Mouse (Mus musculus) stomach, embryonic 15.5 days (tissue): ENCODE data around the gene Lrrc7. TPM values are rescaled to one million over a fixed set of nuclear protein-coding genes. Genes with fewer than 3 reads are reported as not detected.

Source experiments
- ATAC-seq: fragments of 200-750 bp; cut with Nextera tagmentation; 2 replicates; pipeline ENCODE4 v1.8.0; 2017; ENCODE audit warnings: low read depth, moderate number of reproducible peaks, moderate TSS enrichment; ENCODE audit not compliant: insufficient read depth, low FRiP score
- H3K27ac ChIP-seq: fragments of 300-500 bp; sonication (generic); 2 replicates; pipeline ENCODE4 v1.5.1; 2015; ENCODE audit warnings: mild to moderate bottlenecking, inconsistent platforms
- H3K27me3 ChIP-seq: fragments of 300-500 bp; sonication (generic); replicated peaks from 2 replicates; pipeline ENCODE4 v1.6.1; 2015; ENCODE audit warnings: inconsistent platforms
- H3K36me3 ChIP-seq: fragments of 300-500 bp; sonication (generic); 2 replicates; pipeline ENCODE4 v1.6.1; 2015; ENCODE audit warnings: inconsistent platforms
- H3K4me1 ChIP-seq: fragments of 300-500 bp; sonication (generic); 2 replicates; pipeline ENCODE4 v1.6.1; 2015; ENCODE audit warnings: inconsistent platforms
- H3K4me2 ChIP-seq: fragments of 300-500 bp; sonication (generic); 2 replicates; pipeline ENCODE4 v1.6.1; 2015; ENCODE audit warnings: mild to moderate bottlenecking, inconsistent platforms
- H3K4me3 ChIP-seq: fragments of 300-500 bp; sonication (generic); replicated peaks from 2 replicates; pipeline ENCODE4 v1.5.1; 2015; ENCODE audit warnings: inconsistent platforms
- H3K9ac ChIP-seq: fragments of 300-500 bp; sonication (generic); 2 replicates; pipeline ENCODE4 v1.6.1; 2015; ENCODE audit warnings: inconsistent platforms
- H3K9me3 ChIP-seq: fragments of 300-500 bp; sonication (generic); 2 replicates; pipeline ENCODE4 v1.6.1; 2016; ENCODE audit warnings: inconsistent platforms
- WGBS: fragments of 180-500 bp; shearing (Covaris S2); methylation state at CpG from one replicate; pipeline ENCODE4 v1.1.7; 2015; 5-methylcytosine and 5-hydroxymethylcytosine counted together
- polyA plus RNA-seq: library from polyadenylated mRNA; unstranded; fragments of >200 nt; fragmentation: Nextera tagmentation; extraction: Ambion mirVana; gene quantifications from 2 replicates; pipeline ENCODE4 v1.2.1, GENCODE M21; 2015

The Lrrc7 gene
- polyA plus RNA-seq, 1 experiment from 2014 or later: 2.4 TPM

DNA sequence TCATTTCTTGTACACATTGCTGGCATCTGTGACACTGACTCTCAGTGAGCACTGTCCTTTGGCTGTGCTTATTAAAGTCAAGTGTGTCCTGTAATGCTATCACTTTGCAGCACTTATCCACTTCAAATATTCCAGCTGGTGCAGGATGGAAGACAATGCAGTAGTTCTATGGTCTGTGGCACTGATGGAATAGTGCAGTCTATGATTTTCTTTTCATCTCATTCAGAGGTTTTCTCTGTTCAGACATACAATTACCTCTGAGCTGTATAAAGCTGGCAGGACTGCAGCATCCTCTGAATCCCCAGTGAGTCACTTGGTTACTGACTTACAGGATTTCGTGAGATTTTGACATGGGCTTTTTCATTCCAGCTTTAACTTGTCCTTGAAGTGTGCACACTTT, 314.3 kb downstream of the Lrrc7 start:
- H3K36me3 ChIP-seq: no peaks in the 10 kb centered on the region

DNA sequence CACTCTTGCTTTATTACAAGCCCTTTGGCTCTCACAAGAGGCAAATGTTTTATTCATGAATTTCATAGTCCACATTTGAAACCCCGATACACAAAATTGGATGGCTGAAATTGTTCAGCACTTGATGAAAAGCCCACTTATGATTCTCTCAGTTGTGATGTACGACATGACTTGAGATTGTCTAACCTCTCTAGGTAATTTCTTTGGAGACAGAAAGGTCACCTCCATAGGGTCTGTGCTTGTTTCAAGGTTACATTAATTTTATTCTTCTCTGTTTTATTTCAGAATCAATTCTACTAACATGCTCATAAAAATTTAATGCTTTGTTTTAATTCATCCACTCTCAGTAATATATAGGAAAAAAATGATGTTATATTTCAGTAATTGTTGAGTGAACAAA, 351.4 kb downstream of the Lrrc7 start:
- 79% methylated on average over 2 of the region's 2 CpGs for WGBS
- H3K9ac ChIP-seq: no peak overlapping the region
- no peaks in the 10 kb centered on the region for H3K27me3 ChIP-seq
- no peak overlapping the region for H3K27ac ChIP-seq
- no peaks in the 10 kb centered on the region for H3K9me3 ChIP-seq
- H3K4me1 ChIP-seq: no peaks in the 10 kb centered on the region
- no peak for ATAC-seq
- no peak overlapping the region for H3K4me3 ChIP-seq
- H3K4me2 ChIP-seq: no peak overlapping the region
- H3K36me3 ChIP-seq: no peaks in the 10 kb centered on the region

More for the DNA sequence above, 314.3 kb downstream of the Lrrc7 start:
- Histone ChIP-seq H3K4me3 (no peak overlapping the region), H3K27me3 (no peaks in the 10 kb centered on the region), H3K4me2 (no peak overlapping the region), H3K27ac (no peak overlapping the region), H3K9me3 (no peaks in the 10 kb centered on the region), H3K4me1 (no peaks in the 10 kb centered on the region), H3K9ac (no peak overlapping the region)
- ATAC-seq: no peak
- 85% methylated on average over 1 of the region's 1 CpGs for WGBS

DNA sequence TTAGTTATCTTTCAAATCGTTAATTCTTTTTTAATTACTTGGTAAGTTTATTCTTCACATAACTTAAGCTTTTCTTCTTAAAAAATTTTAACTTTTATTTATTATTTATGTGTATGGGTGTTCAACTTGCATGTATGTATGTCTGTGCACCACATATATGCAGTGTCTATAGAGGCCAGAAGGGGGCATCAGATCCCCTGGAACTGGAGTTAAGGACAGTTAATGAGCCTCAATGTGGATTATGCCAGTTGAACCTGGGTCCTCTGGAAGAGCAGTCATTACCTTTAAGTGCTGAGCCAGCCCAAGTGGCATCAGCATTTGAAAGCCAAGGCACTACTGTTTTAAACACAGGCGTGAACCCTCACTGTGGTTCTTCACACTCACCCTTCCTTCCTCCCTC, 352.0 kb downstream of the Lrrc7 start:
- no peak; the same call in 1 of the 2 replicates for ATAC-seq
- Histone ChIP-seq H3K27ac (no peak overlapping the region), H3K9ac (no peak overlapping the region), H3K4me2 (no peak overlapping the region), H3K4me3 (no peak overlapping the region), H3K36me3 (no peaks in the 10 kb centered on the region), H3K4me1 (no peaks in the 10 kb centered on the region), H3K9me3 (no peaks in the 10 kb centered on the region), H3K27me3 (no peaks in the 10 kb centered on the region)
- WGBS: 18% methylated on average over 2 of the region's 2 CpGs

DNA sequence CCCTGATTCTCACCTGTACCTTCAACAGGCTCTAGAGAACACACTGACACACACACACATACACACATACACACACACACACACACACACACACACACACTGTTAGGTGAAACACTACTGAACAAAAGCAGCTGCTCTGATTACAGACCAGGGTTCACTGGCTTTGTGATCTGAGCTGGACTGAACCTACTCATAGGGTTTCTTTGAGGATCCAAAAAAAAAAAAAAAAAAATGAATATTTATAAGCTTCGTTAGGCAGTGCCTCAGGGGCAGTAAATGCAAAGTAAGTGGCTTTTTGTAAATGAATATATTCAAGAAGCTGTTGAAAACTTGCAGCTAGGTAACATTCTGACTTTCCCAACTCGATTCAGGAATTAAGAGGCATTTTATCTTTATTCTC, 354.2 kb downstream of the Lrrc7 start:
- no peaks in the 10 kb centered on the region for H3K36me3 ChIP-seq
- ATAC-seq: no peak
- no peak overlapping the region for H3K4me3 ChIP-seq
- H3K4me2 ChIP-seq: no peak overlapping the region
- WGBS: 74% methylated on average over 2 of the region's 2 CpGs
- no peak overlapping the region for H3K27ac ChIP-seq
- no peak overlapping the region for H3K9ac ChIP-seq
- H3K27me3 ChIP-seq: no peaks in the 10 kb centered on the region
- no peaks in the 10 kb centered on the region for H3K4me1 ChIP-seq
- no peaks in the 10 kb centered on the region for H3K9me3 ChIP-seq

DNA sequence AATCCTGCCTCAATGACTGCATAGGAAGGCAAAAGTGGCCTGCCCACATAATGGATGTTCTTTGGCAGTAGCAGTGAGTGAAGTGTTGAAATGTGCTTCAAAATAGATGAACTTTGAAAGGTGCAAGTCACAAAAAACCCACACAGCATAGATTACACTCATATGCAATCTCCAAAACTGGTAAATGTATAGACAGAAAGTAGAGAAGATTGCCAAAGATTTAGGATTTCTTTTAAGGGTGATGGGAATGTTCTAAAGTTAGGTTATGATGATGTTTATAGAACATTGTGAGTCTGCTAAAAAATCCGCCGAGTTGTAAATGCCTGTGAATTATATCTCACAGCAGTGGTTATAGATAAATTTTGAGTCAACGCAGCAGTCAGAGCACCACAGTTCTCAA, 359.2 kb downstream of the Lrrc7 start:
- Histone ChIP-seq H3K4me1 (no peaks in the 10 kb centered on the region), H3K4me2 (no peak overlapping the region), H3K9me3 (no peaks in the 10 kb centered on the region), H3K36me3 (no peaks in the 10 kb centered on the region), H3K4me3 (no peak overlapping the region), H3K27me3 (no peaks in the 10 kb centered on the region), H3K9ac (no peak overlapping the region), H3K27ac (no peak overlapping the region)
- ATAC-seq: no peak
- WGBS: 78% methylated on average over 3 of the region's 3 CpGs

DNA sequence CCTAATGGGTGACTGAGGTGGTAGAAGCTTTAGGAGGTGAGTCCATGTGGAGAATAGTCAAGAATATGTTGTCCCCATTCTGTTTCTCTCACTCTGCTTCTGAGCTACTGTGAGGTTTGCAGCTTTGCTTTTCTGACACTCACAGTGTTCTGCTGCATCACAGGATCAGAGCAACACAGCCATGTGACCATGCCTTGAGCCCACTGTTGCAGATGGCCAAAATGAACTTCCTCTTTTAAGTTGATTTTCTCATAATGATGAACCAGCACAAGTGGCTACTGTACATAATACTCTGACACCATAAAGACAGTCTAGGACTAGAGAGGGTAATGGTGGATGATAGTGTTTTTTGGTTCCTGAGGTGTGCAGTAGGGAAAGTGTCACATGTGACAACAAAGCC, 366.6 kb downstream of the Lrrc7 start:
- no peaks in the 10 kb centered on the region for H3K9me3 ChIP-seq
- no peak overlapping the region for H3K9ac ChIP-seq
- H3K36me3 ChIP-seq: no peaks in the 10 kb centered on the region
- H3K27ac ChIP-seq: no peak overlapping the region
- no peak overlapping the region for H3K4me2 ChIP-seq
- no peak overlapping the region for H3K4me3 ChIP-seq
- H3K4me1 ChIP-seq: no peaks in the 10 kb centered on the region
- no peak for ATAC-seq
- no peaks in the 10 kb centered on the region for H3K27me3 ChIP-seq

DNA sequence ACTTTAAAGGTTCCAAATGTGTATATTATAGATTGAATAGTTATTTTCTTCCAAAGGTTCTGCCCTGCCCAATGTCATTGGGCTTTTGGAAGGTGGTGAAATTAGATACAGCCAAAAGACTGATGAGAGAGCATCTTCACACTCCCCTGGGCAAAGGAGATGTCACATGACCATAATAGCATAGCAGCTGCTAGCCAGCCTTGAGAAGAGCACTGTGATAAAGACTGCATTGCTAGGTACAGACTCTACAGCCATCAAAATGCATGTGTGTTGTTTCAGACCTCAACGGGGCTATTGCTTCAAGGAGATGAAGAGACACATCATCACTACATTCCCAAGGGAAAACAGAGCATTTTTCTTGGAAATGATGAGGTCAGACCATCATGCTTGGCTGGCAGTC, 368.8 kb downstream of the Lrrc7 start:
- Histone ChIP-seq H3K4me1 (no peaks in the 10 kb centered on the region), H3K27ac (no peak overlapping the region), H3K4me3 (no peak overlapping the region), H3K36me3 (no peaks in the 10 kb centered on the region), H3K9me3 (no peaks in the 10 kb centered on the region), H3K9ac (no peak overlapping the region), H3K27me3 (no peaks in the 10 kb centered on the region), H3K4me2 (no peak overlapping the region)
- 83% methylated on average over 1 of the region's 1 CpGs for WGBS
- ATAC-seq: no peak

DNA sequence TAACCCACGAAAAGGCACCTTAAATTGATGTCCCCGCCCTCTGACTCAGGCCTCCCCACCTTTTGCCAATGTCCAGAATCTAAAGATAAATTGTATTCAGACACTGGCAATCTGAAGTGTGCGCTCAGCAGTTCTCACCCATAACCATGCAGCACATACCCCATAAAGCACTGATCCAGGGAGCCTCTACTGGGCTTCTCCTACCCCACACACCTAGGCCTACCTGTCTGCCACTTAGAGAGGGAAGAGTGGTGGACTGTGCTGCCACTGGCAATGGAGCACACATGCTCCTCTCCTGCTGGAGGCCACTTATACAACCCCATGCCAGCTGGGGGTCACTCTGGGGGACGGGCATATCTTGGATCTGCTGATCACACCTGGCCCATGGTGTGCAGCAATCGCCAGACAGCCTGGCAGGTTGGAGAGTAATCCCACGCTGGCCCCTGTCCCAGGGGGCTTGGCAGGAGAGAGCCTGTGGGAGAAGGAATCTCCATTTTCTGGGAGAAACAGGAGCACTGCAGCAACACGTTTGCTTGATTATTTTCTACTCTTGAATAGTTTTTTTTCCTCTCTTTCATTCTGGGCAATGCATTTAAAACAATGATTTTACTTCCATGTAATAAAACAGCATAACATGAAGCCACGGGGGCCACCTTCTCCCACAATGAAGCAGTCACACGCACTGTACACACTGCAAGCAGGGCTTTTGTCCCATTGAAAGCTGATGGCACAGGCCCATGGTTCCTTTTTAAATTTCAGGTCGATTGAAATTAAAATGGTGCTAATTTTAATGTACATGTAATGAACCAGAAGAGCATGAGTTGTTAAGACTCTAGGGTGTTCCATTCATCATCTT, 386.9 kb downstream of the Lrrc7 start:
- no peak overlapping the region for H3K9ac ChIP-seq
- 73% methylated on average over 10 of the region's 10 CpGs for WGBS
- no peak overlapping the region for H3K4me2 ChIP-seq
- no peak overlapping the region for H3K27ac ChIP-seq
- ATAC-seq: no peak
- H3K9me3 ChIP-seq: no peaks in the 10 kb centered on the region
- H3K4me3 ChIP-seq: no peak overlapping the region
- H3K4me1 ChIP-seq: no peaks in the 10 kb centered on the region
- H3K27me3 ChIP-seq: no peaks in the 10 kb centered on the region
- no peaks in the 10 kb centered on the region for H3K36me3 ChIP-seq

DNA sequence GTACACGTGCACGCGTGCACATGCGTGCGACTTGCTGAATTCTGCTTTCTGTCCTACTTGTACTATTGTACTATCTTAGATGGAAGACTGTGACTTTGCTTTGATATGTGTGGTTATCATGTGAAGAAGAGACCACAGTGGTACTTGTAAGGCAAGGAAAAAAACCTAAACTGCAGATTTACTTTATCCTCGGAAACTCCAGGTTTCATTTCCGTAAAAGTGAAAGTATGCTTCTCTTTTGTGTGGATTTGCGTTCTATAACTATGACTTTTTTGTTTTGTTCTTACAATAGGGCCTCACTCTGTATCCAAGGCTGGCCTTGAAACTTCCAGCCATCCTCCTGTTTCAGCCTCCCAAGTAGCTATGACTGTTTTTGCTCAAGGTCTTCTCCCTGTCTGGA, 392.8 kb downstream of the Lrrc7 start:
- Histone ChIP-seq H3K9me3 (no peaks in the 10 kb centered on the region), H3K4me3 (no peak overlapping the region), H3K27ac (no peak overlapping the region), H3K4me2 (no peak overlapping the region), H3K27me3 (no peaks in the 10 kb centered on the region), H3K4me1 (no peaks in the 10 kb centered on the region), H3K36me3 (no peaks in the 10 kb centered on the region), H3K9ac (no peak overlapping the region)
- 94% methylated on average over 8 of the region's 8 CpGs for WGBS
- ATAC-seq: no peak

DNA sequence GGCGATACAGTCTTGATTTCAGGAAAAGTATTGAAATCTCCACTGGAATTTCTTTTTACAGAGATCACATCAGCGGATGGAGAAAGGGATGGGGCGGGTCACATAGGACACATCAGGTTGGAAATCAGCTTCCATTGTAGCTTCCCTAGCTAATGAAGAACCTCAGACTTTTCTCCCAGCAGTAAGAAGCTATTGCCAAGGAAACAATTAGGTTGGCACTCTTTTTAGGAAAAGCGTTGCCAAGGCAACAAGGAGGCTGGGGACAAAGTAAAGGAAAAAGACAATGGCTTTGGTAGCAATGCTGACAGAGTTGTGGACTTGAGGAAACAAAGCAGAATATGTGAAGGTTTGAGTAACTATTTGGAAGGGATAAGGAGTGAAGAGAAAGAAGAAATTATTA, 393.6 kb downstream of the Lrrc7 start:
- Histone ChIP-seq H3K9me3 (no peaks in the 10 kb centered on the region), H3K27me3 (no peaks in the 10 kb centered on the region), H3K27ac (no peak overlapping the region), H3K4me3 (no peak overlapping the region), H3K9ac (no peak overlapping the region), H3K4me1 (no peaks in the 10 kb centered on the region), H3K36me3 (no peaks in the 10 kb centered on the region), H3K4me2 (no peak overlapping the region)
- 88% methylated on average over 4 of the region's 4 CpGs for WGBS
- no peak for ATAC-seq

DNA sequence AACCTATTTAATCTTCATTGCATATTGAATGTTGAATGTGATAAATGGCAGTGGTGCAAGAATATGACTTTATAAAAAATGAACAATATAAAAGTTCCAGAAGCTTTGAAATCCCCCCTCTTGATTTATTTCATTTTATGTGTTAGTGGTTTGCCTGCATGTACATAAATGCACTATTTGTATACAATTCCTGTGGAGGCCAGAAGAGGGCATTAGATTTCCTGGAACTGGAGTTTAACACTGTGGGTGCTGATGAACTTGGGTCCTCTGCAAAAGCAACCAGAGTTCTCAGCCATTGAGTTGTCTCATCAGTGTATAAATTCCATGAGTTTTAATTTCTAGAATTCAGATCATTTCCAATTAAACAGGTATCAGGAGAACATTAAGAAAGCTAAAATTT, 397.0 kb downstream of the Lrrc7 start:
- no peak for ATAC-seq
- Histone ChIP-seq H3K4me2 (no peak overlapping the region), H3K4me1 (no peaks in the 10 kb centered on the region), H3K9ac (no peak overlapping the region), H3K27me3 (no peaks in the 10 kb centered on the region), H3K4me3 (no peak overlapping the region), H3K9me3 (no peaks in the 10 kb centered on the region), H3K36me3 (no peaks in the 10 kb centered on the region), H3K27ac (no peak overlapping the region)

DNA sequence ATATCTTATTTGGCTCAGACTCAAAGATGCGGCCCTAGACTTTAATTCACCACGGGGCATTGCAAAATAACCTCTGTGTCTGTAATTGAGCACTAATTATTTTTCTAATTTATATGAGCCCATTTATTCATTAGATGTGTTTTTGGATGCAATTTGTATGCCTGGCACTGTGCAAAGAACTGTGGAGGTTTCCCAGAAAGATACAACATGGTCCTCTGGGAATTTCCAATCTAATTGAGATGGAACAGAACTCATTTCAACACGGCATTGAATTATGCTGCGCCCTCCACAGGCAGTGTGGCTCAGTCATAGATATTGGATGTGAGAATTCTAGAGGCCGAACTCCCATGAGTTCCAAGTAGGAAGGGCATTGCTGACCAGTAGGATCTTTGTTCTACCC, 397.6 kb downstream of the Lrrc7 start:
- Histone ChIP-seq H3K9ac (no peak overlapping the region), H3K9me3 (no peaks in the 10 kb centered on the region), H3K27me3 (no peaks in the 10 kb centered on the region), H3K4me2 (no peak overlapping the region), H3K4me1 (no peaks in the 10 kb centered on the region), H3K36me3 (no peaks in the 10 kb centered on the region), H3K27ac (no peak overlapping the region), H3K4me3 (no peak overlapping the region)
- no peak for ATAC-seq
- 87% methylated on average over 5 of the region's 5 CpGs for WGBS

DNA sequence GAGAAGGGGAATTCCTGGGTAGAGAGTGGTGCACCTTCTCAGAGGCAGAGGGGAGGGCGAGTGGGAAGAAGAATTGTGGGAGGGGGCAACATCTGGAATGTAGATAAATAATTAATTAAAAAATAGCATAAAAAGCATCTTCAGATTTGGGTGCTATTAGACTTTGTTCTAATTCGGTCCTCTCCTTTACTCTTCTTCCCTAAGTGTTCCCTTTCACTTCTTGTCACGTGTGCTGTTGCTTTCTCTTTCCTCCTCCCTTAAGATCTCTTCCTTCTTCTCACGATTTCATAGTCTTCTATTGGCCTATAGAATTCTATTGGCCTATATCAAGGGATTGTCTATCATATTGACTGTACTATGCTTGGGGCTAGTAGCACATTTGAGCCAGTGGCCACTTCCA, 398.9 kb downstream of the Lrrc7 start:
- WGBS: 74% methylated on average over 4 of the region's 4 CpGs
- Histone ChIP-seq H3K4me1 (no peaks in the 10 kb centered on the region), H3K27me3 (no peaks in the 10 kb centered on the region), H3K9me3 (no peaks in the 10 kb centered on the region), H3K4me3 (no peak overlapping the region), H3K27ac (no peak overlapping the region), H3K4me2 (no peak overlapping the region), H3K36me3 (no peaks in the 10 kb centered on the region), H3K9ac (no peak overlapping the region)
- ATAC-seq: no peak
